Mouse (Mus musculus): ENCODE data around the gene Srpk3. TPM values are rescaled to one million over a fixed set of nuclear protein-coding genes. Genes with fewer than 3 reads are reported as not detected.
A peak's percentile ranks its signal among the peaks of the same experiment; 100 is the strongest.

Srpk3 gene
- polyA plus RNA-seq, 1 experiment = 13.1 TPM

DNA sequence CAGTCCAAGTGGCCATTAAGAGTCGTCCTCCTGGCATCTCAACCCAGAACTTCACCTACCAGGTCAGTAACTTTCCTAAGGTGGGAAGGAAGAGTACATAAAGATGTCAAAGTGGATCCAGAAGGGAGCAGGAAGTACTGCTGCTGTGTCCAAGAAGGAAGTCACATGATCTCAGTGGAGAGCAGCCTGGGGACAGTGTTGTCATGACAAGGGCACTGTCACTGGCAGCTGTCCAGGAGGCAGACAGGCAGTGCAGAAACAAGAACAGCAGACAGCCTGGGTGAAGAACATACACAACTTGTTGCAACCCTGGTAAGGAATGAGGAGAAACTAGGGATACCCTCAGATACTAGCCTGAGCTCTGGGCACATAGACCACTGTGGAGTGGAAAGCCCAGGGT lies 8.9 kb upstream of the Srpk3 start:
- Histone ChIP-seq H3K4me1 (ENCODE audit: control insufficient read depth, insufficient read depth, low read length) (peaks cover 7% of the 10 kb centered on the region), H3K4me3 (replicated peaks; ENCODE audit: extremely low read depth, low read depth, low read length) (no peak overlapping the region)
- WGBS = 36% methylated on average over 1 of the region's 1 CpGs
- DNase-seq = peak; percentile 17
- no peak for TF ChIP-seq CTCF (IDR thresholded peaks at IDR 0.05; ENCODE audit: insufficient read depth, low read length)
- no peak for TF ChIP-seq POLR2A (IDR thresholded peaks at IDR 0.05; ENCODE audit: borderline replicate concordance, extremely low read depth, low read depth, low read length)

GRCm38 (mm10) chrX:73767267-73767666 lies 6.9 kb upstream of the Srpk3 start:
- no peak for TF ChIP-seq POLR2A (IDR thresholded peaks at IDR 0.05; ENCODE audit: borderline replicate concordance, extremely low read depth, low read depth, low read length)
- peak; percentile 41 for TF ChIP-seq CTCF (IDR thresholded peaks at IDR 0.05; ENCODE audit: insufficient read depth, low read length)
- H3K4me1 ChIP-seq (ENCODE audit: control insufficient read depth, insufficient read depth, low read length) = peaks cover 7% of the 10 kb centered on the region
- 68% methylated on average over 9 of the region's 9 CpGs for WGBS
- no peak for DNase-seq
- no peak overlapping the region for H3K4me3 ChIP-seq (replicated peaks; ENCODE audit: extremely low read depth, low read depth, low read length)

- Histone ChIP-seq H3K4me1 (ENCODE audit: control insufficient read depth, insufficient read depth, low read length) (no peaks in the 10 kb centered on the region), H3K4me3 (replicated peaks; ENCODE audit: extremely low read depth, low read depth, low read length) (no peak overlapping the region)
- no peak for DNase-seq
- 72% methylated on average over 10 of the region's 10 CpGs for WGBS
- TF ChIP-seq CTCF (IDR thresholded peaks at IDR 0.05; ENCODE audit: insufficient read depth, low read length) (no peak), POLR2A (IDR thresholded peaks at IDR 0.05; ENCODE audit: borderline replicate concordance, extremely low read depth, low read depth, low read length) (0 out of 2 replicates have a peak, but pooled peaks have one; percentile 5)
Measured at GRCm38 (mm10) chrX:73774802-73775483, 738 bp downstream of the Srpk3 start.

- 73% methylated on average over 3 of the region's 3 CpGs for WGBS
- TF ChIP-seq CTCF (IDR thresholded peaks at IDR 0.05; ENCODE audit: insufficient read depth, low read length) = no peak
- TF ChIP-seq POLR2A (IDR thresholded peaks at IDR 0.05; ENCODE audit: borderline replicate concordance, extremely low read depth, low read depth, low read length) = no peak
- Histone ChIP-seq H3K4me3 (replicated peaks; ENCODE audit: extremely low read depth, low read depth, low read length) (no peak overlapping the region), H3K4me1 (ENCODE audit: control insufficient read depth, insufficient read depth, low read length) (no peaks in the 10 kb centered on the region; the same call in 1 of the 2 replicates)
- no peak for DNase-seq
Measured at GRCm38 (mm10) chrX:73782227-73782626, 8.0 kb downstream of the Srpk3 start.

GRCm38 (mm10) chrX:73785666-73786065 lies 11.5 kb downstream of the Srpk3 start:
- no peak for TF ChIP-seq CTCF (IDR thresholded peaks at IDR 0.05; ENCODE audit: insufficient read depth, low read length)
- no peak for TF ChIP-seq POLR2A (IDR thresholded peaks at IDR 0.05; ENCODE audit: borderline replicate concordance, extremely low read depth, low read depth, low read length)
- peak overlapping the region; percentile 98 for H3K4me3 ChIP-seq (replicated peaks; ENCODE audit: extremely low read depth, low read depth, low read length)
- DNase-seq = no peak
- no peaks in the 10 kb centered on the region; the same call in 1 of the 2 replicates for H3K4me1 ChIP-seq (ENCODE audit: control insufficient read depth, insufficient read depth, low read length)

GRCm38 (mm10) chrX:73786364-73787224 lies 12.4 kb downstream of the Srpk3 start, which contains the start of the genes Idh3g and Ssr4:
Gene Idh3g (minus strand): TSS chrX:73786897.
Gene Ssr4 (plus strand): TSS chrX:73787028.
- TF ChIP-seq CTCF (IDR thresholded peaks at IDR 0.05; ENCODE audit: insufficient read depth, low read length) (no peak), POLR2A (IDR thresholded peaks at IDR 0.05; ENCODE audit: borderline replicate concordance, extremely low read depth, low read depth, low read length) (peak; percentile 83; the same call in 1 of the 2 replicates)
- DNase-seq = peak; percentile 91
- no peaks in the 10 kb centered on the region; the same call in 1 of the 2 replicates for H3K4me1 ChIP-seq (ENCODE audit: control insufficient read depth, insufficient read depth, low read length)
- peak within 1 kb of the TSS; percentile 98 for H3K4me3 ChIP-seq (replicated peaks; ENCODE audit: extremely low read depth, low read depth, low read length)
- WGBS = 28% methylated on average over 52 of the region's 52 CpGs

- H3K4me1 ChIP-seq (ENCODE audit: control insufficient read depth, insufficient read depth, low read length) = no peaks in the 10 kb centered on the region; the same call in 1 of the 2 replicates
- peak overlapping the region; percentile 80 for H3K4me3 ChIP-seq (replicated peaks; ENCODE audit: extremely low read depth, low read depth, low read length)
- WGBS = 30% methylated on average over 22 of the region's 22 CpGs
- no peak for TF ChIP-seq CTCF (IDR thresholded peaks at IDR 0.05; ENCODE audit: insufficient read depth, low read length)
- no peak for TF ChIP-seq POLR2A (IDR thresholded peaks at IDR 0.05; ENCODE audit: borderline replicate concordance, extremely low read depth, low read depth, low read length)
- DNase-seq = no peak
Measured at GRCm38 (mm10) chrX:73787225-73787558, 13.0 kb downstream of the Srpk3 start.

DNA sequence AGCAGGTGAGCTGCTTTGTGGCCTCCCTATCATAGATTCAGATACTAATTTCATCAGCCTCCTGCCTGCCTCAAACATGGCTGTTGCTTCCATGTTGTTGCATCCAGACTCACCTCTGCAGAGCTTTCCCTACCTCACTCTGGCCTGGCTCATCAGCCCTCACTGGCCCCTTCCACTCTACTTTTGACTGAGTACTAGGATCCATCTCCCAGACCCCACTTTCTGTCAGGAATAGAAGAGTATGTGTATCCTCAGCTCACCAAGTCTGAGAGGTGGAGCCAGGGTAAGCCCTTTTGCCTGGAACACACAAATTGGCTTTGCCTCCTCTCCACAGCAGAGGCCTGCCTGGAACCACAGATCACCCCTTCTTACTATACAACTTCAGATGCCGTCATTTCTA lies 14.3 kb downstream of the Srpk3 start:
- no peak overlapping the region for H3K4me3 ChIP-seq (replicated peaks; ENCODE audit: extremely low read depth, low read depth, low read length)
- H3K4me1 ChIP-seq (ENCODE audit: control insufficient read depth, insufficient read depth, low read length) = no peaks in the 10 kb centered on the region; the same call in 1 of the 2 replicates
- DNase-seq = no peak
- no peak for TF ChIP-seq CTCF (IDR thresholded peaks at IDR 0.05; ENCODE audit: insufficient read depth, low read length)
- no peak for TF ChIP-seq POLR2A (IDR thresholded peaks at IDR 0.05; ENCODE audit: borderline replicate concordance, extremely low read depth, low read depth, low read length)
- 91% methylated on average over 1 of the region's 1 CpGs for WGBS

DNA sequence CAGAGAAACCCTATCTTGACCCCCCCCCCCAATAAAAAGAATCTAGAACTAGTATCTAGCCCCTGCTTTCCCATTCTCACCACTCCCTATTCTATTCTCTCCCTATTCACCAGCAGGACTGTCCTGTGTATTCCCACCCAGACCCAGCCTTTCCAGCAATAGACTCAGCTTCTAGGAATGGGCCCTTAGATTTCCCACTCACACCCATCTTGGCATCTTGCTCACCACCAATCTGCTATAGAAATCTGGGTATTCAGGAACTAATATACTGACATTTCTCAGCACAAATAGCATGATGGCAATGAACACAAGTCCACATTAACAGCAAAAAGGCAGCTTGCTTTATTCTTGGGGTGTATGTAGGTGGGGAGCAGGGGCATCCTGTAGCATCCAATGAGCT lies 18.8 kb downstream of the Srpk3 start:
- TF ChIP-seq POLR2A (IDR thresholded peaks at IDR 0.05; ENCODE audit: borderline replicate concordance, extremely low read depth, low read depth, low read length) = no peak
- TF ChIP-seq CTCF (IDR thresholded peaks at IDR 0.05; ENCODE audit: insufficient read depth, low read length) = no peak
- Histone ChIP-seq H3K4me3 (replicated peaks; ENCODE audit: extremely low read depth, low read depth, low read length) (no peak overlapping the region), H3K4me1 (ENCODE audit: control insufficient read depth, insufficient read depth, low read length) (no peaks in the 10 kb centered on the region)
- no peak for DNase-seq
